Mouse (Mus musculus) adrenal gland, adult 2 months (tissue): ENCODE data around the gene Twistnb. TPM values are rescaled to one million over a fixed set of nuclear protein-coding genes. Genes with fewer than 3 reads are reported as not detected.

ENCODE experiments used
- polyA plus RNA-seq: library from polyadenylated mRNA; depleted of rRNA; stranded (reverse); fragments of >200 nt; gene quantifications from 2 replicates; pipeline ENCODE4 v1.2.3, GENCODE M21; 2012; rRNA removed
- total RNA-seq, 2 experiments: library from RNA; stranded (reverse); gene quantifications; 2 replicates each; pipeline ENCODE4 v1.2.3; 2021

Twistnb gene
- total and polyA plus RNA-seq, 3 experiments = 11.4 to 88.3 (median 15.6) TPM

Other genes starting within 250 kb of the Twistnb start
- gene Efcab10, start 34.8 kb upstream of the Twistnb start, total RNA-seq = under 1 TPM in 1 of 2 experiments, not detected in 1; 0.45 TPM
- not detected in 2 replicates for gene Efcab10, start 34.8 kb upstream of the Twistnb start, polyA plus RNA-seq